Mouse (Mus musculus) thymus, adult 2 months (tissue): Measurements from ENCODE around the gene Mlana. TPM values are rescaled to one million over a fixed set of nuclear protein-coding genes. Genes with fewer than 3 reads are reported as not detected.

Source experiments
- DNase-seq: peaks from one replicate; pipeline ENCODE4 v3.0.0; 2021
- H3K27ac ChIP-seq: fragments of 200-500 bp; 2 replicates; pipeline ENCODE4 v1.5.1; 2012; ENCODE audit warnings: low read length, control low read depth; ENCODE audit not compliant: control insufficient read depth, insufficient read depth
- H3K27me3 ChIP-seq: fragments of 200-500 bp; 2 replicates; pipeline ENCODE4 v1.6.1; 2012; ENCODE audit warnings: mild to moderate bottlenecking, low read length, moderate library complexity, mixed read lengths; ENCODE audit not compliant: control insufficient read depth, insufficient read depth
- H3K36me3 ChIP-seq: fragments of 200-500 bp; 2 replicates; pipeline ENCODE4 v1.6.1; 2012; ENCODE audit warnings: mild to moderate bottlenecking, low read length, moderate library complexity; ENCODE audit not compliant: control insufficient read depth, insufficient read depth
- H3K4me1 ChIP-seq: fragments of 200-500 bp; replicated peaks from 2 replicates; pipeline ENCODE4 v1.6.1; 2012; ENCODE audit warnings: low read length; ENCODE audit not compliant: control insufficient read depth, insufficient read depth
- H3K4me3 ChIP-seq: fragments of 200-500 bp; 2 replicates; pipeline ENCODE4 v1.5.1; 2012; ENCODE audit warnings: mild to moderate bottlenecking, low read length, control low read depth, moderate library complexity; ENCODE audit not compliant: control insufficient read depth, insufficient read depth
- CTCF ChIP-seq: fragments of 200-500 bp; IDR thresholded peaks from 2 replicates; pipeline ENCODE4 v1.5.1; 2012; ENCODE audit warnings: mild to moderate bottlenecking, control low read depth, low read length, moderate library complexity, borderline replicate concordance; ENCODE audit not compliant: control insufficient read depth, poor library complexity, insufficient read depth; ENCODE audit errors: extremely low read depth
- POLR2A ChIP-seq: fragments of 200-500 bp; IDR thresholded peaks from 2 replicates; pipeline ENCODE4 v1.6.1; 2012; ENCODE audit warnings: mild to moderate bottlenecking, low read length, control low read depth, moderate library complexity; ENCODE audit not compliant: control insufficient read depth, poor library complexity, insufficient read depth; ENCODE audit errors: extremely low read depth
- WGBS: fragments of 180-500 bp; shearing (Covaris S2); methylation state at CpG from one replicate; pipeline ENCODE4 v1.1.7; 2018; 5-methylcytosine and 5-hydroxymethylcytosine counted together
- polyA plus RNA-seq: library from polyadenylated mRNA; depleted of rRNA; stranded (reverse); fragments of >200 nt; gene quantifications from 2 replicates; pipeline ENCODE4 v1.2.3, GENCODE M21; 2012

Mlana gene
- polyA plus RNA-seq, 1 experiment = 0.27 TPM

DNA sequence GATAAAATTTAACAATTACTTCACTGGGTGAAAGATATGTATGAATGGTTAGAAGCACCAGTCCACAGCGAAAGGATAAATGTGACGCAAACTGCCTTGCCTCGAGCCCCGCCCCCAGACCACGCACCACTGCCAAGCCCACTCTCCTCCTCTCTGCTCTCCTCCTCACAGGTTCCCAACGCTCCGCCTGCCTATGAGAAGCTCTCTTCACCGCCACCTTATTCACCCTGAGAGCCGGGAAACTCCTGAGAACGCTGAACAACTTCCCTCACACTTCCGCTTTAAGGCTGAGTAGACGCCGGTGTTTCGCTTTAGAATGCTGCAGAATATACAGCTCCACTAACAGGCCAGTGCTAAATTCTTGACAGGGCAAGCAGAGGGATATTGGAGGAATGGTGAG, 10.4 kb downstream of the Mlana start:
- peaks cover 2% of the 10 kb centered on the region; the same call in 1 of the 2 replicates for H3K4me1 ChIP-seq
- no peak for TF ChIP-seq CTCF
- TF ChIP-seq POLR2A = no peak
- DNase-seq = peak; percentile 26
- no peaks in the 10 kb centered on the region for H3K36me3 ChIP-seq
- 32% methylated on average over 14 of the region's 14 CpGs for WGBS
- H3K4me3 ChIP-seq = peak overlapping the region; percentile 31
- no peak overlapping the region for H3K27ac ChIP-seq
- no peaks in the 10 kb centered on the region for H3K27me3 ChIP-seq

GRCm38 (mm10) chr19:29708461-29708860, 10.8 kb downstream of the Mlana start:
- Histone ChIP-seq H3K4me3 (no peak overlapping the region), H3K27ac (no peak overlapping the region), H3K27me3 (no peaks in the 10 kb centered on the region), H3K36me3 (no peaks in the 10 kb centered on the region), H3K4me1 (peaks cover 2% of the 10 kb centered on the region; the same call in 1 of the 2 replicates)
- no peak for DNase-seq
- TF ChIP-seq CTCF (no peak), POLR2A (no peak)
- 64% methylated on average over 5 of the region's 5 CpGs for WGBS

DNA sequence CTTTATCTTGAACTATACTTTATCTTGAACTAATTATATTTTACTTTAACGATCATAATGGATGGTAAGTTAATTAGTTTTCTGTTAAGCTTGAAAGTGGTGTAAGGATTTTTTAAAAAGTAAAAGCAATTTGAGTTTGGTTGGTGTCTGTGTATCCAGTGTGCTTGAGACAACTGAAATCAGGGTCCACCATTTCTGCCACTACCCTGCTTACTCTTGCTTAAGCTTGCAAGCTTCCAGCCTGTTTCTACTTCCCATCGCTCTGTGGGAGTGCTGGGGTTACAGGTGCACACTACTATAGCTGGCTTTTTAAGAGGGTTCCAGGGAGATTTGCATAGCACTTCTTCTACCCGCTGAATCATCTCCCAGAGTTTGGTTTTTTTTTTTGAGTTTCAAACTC, 11.8 kb downstream of the Mlana start:
- Histone ChIP-seq H3K36me3 (no peaks in the 10 kb centered on the region), H3K27ac (no peak overlapping the region), H3K4me1 (peaks cover 2% of the 10 kb centered on the region; the same call in 1 of the 2 replicates), H3K4me3 (no peak overlapping the region), H3K27me3 (no peaks in the 10 kb centered on the region)
- TF ChIP-seq CTCF = no peak
- TF ChIP-seq POLR2A = no peak
- DNase-seq = no peak
- 88% methylated on average over 3 of the region's 3 CpGs for WGBS

DNA sequence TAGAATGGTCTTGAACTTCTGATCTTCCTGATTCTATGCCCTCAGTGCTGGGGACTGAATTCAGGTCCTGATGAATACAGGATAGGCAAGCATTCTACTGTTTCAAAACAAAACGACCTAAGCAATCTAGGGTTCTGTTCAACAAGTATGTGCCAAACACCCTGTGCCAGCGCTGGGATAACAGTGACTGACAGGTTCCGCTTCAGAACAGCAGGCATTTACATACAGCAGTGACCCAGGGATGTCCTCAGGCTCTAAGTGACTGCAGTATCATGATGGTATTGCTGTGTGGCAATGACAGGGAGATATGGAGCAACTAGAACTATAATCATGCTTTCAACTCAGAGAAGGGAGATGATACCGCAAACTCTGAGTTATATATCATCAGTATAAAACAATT, 15.8 kb downstream of the Mlana start:
- peaks cover under 1% of the 10 kb centered on the region; the same call in 1 of the 2 replicates for H3K4me1 ChIP-seq
- H3K4me3 ChIP-seq = no peak overlapping the region
- TF ChIP-seq POLR2A = no peak
- no peak for TF ChIP-seq CTCF
- DNase-seq = no peak
- WGBS = 94% methylated on average over 4 of the region's 4 CpGs
- no peak overlapping the region for H3K27ac ChIP-seq
- peaks cover 26% of the 10 kb centered on the region for H3K36me3 ChIP-seq
- no peaks in the 10 kb centered on the region for H3K27me3 ChIP-seq

DNA sequence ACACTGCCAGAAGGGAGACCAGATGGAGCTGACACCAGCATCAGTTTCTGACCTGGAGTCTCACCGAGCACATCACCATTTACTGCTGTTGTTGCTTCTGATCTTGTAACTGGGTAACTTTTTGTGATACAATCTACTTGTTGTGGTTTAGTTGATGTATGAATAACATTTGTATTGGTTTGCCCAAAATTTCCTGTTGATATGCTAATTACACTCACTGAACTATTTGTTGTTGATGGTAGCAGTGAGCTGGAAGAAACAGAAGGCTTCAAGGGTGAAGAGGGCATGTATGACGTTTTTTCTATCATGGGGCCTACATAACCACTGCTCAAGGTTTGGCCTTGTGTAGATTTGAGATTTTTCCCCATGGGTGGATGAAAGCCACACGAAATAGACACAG, 20.2 kb downstream of the Mlana start:
- 59% methylated on average over 3 of the region's 3 CpGs for WGBS
- TF ChIP-seq POLR2A = no peak
- TF ChIP-seq CTCF = no peak
- Histone ChIP-seq H3K4me1 (no peaks in the 10 kb centered on the region), H3K27me3 (no peaks in the 10 kb centered on the region), H3K4me3 (no peak overlapping the region), H3K27ac (no peak overlapping the region), H3K36me3 (peaks cover 41% of the 10 kb centered on the region)
- no peak for DNase-seq

DNA sequence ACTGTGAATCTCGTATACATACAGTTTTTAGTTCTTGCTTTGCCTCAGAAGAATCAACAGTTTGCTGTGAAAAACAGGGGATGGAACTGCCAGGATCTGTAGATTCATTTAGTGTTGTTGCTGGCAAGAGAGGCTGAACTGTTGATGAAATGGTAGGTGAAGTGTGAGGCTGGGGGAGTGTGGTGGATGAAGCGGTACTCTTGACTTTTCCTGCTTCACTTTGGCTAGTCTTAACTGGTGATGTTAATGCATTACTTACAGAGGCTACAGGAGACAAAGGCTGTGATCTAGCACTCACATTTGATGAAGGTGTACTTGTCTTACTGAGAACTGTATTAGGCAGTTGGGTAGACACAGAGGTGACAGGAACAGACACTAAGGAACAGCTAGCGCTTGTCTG, 20.9 kb downstream of the Mlana start:
- 95% methylated on average over 3 of the region's 3 CpGs for WGBS
- TF ChIP-seq POLR2A (no peak), CTCF (no peak)
- Histone ChIP-seq H3K27ac (no peak overlapping the region), H3K27me3 (no peaks in the 10 kb centered on the region), H3K36me3 (peaks cover 41% of the 10 kb centered on the region), H3K4me1 (no peaks in the 10 kb centered on the region), H3K4me3 (no peak overlapping the region)
- no peak for DNase-seq

GRCm38 (mm10) chr19:29735421-29735820, 37.8 kb downstream of the Mlana start:
- H3K36me3 ChIP-seq = no peaks in the 10 kb centered on the region
- WGBS = 98% methylated on average over 3 of the region's 3 CpGs
- H3K27ac ChIP-seq = no peak overlapping the region
- no peak overlapping the region for H3K4me3 ChIP-seq
- TF ChIP-seq CTCF = no peak
- no peaks in the 10 kb centered on the region for H3K4me1 ChIP-seq
- no peaks in the 10 kb centered on the region for H3K27me3 ChIP-seq
- DNase-seq = no peak
